Mouse (Mus musculus): ENCODE results near the gene Nfia.
A peak's percentile ranks its signal among the peaks of the same experiment; 100 is the strongest.

Gene Nfia

DNA sequence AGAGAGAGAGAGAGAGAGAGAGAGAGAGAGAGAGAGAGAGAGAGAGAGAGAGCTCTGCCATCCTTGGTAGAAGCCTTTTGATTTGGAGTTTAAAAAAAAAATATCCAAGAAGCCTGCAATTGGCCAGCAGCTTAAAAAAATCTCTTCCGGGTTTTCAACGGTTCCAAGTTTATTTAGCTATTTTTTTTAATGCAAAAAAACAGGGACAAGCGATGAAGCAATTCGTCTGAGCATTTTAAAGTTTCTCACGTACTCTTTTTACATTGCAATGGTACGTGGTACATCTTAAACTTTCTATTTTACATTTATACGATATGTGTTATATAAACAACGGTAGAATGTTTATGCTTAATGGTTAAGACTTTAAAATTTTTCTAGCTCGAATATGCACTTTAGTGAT, at the start of gene Nfia:
Gene Nfia (plus strand): TSS at position 94 of the 400 bp plus-strand sequence.
- no peak for DNase-seq (ENCODE audit: low spot score)

DNA sequence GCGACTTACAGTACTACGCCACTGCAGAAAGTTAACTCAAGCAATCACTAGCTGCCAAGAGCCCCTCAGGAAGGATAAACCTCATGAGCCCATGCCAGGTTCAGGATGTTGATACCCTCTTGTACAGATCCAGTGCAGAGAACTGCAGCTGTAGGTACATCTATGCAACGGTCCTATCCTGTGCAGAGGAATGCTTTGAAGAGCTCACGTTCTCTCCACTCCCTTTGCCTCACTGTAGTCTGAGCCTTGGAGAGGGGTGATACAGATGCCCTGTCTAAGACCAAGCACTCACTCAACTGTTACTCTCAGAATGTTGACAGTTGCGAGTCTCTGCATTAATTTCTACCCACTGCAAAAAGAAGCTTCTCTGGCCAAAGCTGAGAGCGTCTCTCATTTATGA, 49.2 kb upstream of the Nfia start:
- no peak for DNase-seq (ENCODE audit: low spot score)

GRCm38 (mm10) chr4:97728520-97728919, 44.0 kb upstream of the Nfia start:
- peak; percentile 37 for DNase-seq (ENCODE audit: low spot score)

DNA sequence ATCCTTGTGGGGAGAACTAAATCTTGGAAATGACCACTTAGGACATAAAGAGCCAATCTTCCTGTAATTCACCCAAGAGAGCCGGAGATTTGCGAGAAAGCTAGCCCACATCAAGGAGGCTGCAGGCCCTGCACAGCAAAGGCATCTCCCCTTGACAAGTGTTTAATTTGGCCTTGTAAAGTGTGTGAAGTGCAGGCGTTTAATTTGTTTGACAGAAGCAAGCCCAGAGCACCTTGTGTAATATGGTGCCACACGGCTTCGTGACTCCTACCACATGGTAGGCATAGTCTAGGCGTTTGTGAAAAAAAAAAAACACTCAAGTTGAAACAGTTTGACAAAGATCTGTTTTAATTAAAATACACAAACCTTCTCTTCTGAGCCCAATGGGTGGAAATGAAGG, 42.5 kb upstream of the Nfia start:
- no peak for DNase-seq (ENCODE audit: low spot score)

DNA sequence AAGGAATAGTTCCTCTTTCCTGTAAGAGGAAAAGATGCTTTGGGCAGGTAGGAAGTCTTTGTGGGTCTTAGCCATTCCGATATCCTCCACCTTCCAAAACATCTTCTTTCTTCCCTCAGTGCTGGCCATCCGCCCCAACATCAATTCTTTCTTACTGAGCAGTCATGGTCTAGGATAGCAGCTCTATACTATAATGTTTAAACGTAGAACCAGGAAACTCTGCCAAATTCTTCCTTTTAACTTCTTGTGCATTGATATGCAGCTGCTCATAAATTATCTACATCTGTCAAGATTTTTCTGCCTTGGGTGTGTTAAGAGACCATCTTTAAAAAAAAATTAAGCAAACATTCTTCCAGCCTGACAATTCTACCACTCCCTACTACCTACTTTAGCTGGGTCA, 42.1 kb upstream of the Nfia start:
- no peak for DNase-seq (ENCODE audit: low spot score)

DNA sequence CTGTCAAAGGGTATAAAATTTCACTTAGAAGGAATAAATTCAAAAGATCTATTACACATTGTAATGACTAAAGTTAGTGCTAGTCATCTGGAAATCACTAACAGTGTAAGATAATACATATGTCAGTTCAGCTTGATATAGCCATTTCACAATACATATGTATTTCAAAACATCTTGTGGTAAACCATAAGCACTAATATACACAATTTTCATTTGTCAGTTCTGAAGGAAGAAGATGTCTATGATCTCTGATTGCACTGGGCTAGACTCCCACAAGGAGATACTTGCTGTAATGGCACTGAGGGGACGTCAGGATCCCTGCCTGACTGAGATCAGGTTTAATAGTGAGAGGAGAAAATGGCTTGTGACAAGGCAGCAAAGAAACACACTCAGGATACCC, 39.1 kb upstream of the Nfia start:
- no peak for DNase-seq (ENCODE audit: low spot score)

DNA sequence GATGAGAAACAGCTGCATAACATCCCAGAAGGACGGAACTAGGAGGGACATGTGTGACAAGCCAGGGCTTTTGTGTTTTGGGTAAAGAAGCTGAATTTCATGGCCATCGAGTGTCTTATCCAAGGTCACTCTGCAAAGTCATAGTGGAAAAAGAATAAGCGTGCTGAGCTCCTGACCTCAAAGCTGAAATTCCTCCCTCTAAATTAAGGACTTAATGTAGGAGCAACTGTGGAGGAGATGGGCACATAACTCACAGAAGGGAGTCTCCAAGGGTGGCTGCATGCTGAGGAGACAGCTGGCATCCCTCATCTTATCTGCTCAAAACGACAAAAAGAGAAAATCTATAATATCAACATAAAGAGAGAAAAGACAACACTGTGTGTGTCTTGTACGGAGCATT, 28.6 kb upstream of the Nfia start:
- DNase-seq (ENCODE audit: low spot score) = no peak

- DNase-seq (ENCODE audit: low spot score) = no peak
Observed at GRCm38 (mm10) chr4:97745296-97746105, 27.0 kb upstream of the Nfia start.

- DNase-seq (ENCODE audit: low spot score) = no peak
Observed at GRCm38 (mm10) chr4:97746106-97746900, 26.2 kb upstream of the Nfia start.

- no peak for DNase-seq (ENCODE audit: low spot score)
Observed at GRCm38 (mm10) chr4:97750401-97750800, 22.1 kb upstream of the Nfia start.

GRCm38 (mm10) chr4:97751030-97751482, 21.5 kb upstream of the Nfia start:
- DNase-seq (ENCODE audit: low spot score) = peak; percentile 80

GRCm38 (mm10) chr4:97751483-97752251, 20.9 kb upstream of the Nfia start:
- DNase-seq (ENCODE audit: low spot score) = peak; percentile 38

GRCm38 (mm10) chr4:97752276-97753010, 20.1 kb upstream of the Nfia start:
- DNase-seq (ENCODE audit: low spot score) = no peak

DNA sequence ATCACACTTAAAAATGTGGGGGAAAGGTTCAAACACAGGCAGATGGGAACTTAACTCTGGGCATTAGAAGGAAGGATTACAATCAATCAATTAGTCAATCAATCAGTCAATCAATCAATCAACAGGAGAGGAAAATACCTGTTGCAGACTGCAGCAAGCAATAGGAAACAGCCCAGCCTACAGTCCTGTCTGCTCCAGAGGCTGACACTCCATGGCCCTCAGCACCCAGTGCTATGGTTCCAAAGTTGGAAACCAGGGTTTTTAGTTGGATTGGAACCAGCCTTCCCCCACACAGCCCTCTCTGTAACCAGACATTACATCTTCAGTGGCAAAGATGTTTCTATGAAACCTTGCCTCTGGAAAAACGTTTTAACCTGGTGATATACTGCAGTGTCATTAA, 19.0 kb upstream of the Nfia start:
- no peak for DNase-seq (ENCODE audit: low spot score)

- DNase-seq (ENCODE audit: low spot score) = no peak
Observed at GRCm38 (mm10) chr4:97754241-97754640, 18.3 kb upstream of the Nfia start.

DNA sequence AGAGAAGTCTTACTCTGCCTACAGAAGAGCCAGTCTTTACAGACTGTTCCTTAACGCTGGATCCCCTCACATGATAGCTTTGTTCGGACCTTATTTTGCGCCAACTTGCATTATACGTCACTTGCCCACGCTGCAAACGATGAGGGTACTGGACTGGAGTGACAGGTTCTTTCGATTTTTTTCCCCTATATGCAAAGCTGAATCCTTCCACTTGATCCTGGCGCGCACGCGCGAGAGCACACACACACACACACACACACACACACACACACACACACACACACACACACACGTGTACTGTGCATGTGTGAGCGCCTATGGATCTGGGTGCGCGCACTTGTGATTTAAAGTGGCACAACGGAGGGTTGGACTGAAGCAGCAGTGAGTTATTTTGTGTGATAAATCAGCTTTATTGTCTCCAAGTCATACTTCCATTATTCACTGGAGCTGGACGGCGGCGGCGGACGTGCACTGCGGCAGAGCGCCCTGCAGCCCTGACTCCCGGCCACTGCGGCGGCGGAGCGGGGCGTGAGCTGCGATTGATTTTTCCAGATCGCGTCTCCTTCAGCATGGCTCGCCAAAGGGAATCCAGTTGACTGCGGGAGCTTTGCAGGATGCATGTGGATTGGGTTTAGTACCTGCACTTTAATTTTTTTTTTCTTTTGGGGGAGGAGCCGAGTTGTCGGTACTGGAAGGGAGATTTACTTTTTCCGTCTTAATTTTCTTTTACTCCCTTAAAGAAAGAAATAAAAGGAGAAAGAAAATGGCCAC, 15.1 kb upstream of the Nfia start:
- no peak for DNase-seq (ENCODE audit: low spot score)

DNA sequence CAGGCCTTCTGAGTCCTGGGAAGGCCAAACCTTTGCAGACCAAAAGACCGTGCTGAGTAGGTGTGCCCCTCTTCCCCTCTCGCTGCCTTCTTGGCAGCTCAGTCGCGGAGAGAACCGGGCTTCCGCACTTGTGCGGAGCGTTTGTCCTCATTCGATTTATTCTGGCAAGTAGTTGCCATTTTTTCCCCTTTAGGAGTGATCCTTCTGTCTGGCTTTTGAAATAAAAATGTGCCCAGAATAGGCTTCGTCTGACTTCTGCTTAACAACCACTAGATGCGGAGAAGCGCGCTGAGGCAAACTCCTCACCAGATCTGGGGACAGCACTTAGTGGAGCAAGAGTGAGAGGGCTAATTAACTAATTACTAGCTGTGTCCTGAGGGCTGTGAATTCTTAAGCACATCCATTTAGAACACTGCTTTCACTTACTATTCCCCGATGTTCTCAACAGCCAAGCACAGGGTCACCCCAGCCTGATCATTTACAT, 14.5 kb upstream of the Nfia start:
- no peak for DNase-seq (ENCODE audit: low spot score)

DNA sequence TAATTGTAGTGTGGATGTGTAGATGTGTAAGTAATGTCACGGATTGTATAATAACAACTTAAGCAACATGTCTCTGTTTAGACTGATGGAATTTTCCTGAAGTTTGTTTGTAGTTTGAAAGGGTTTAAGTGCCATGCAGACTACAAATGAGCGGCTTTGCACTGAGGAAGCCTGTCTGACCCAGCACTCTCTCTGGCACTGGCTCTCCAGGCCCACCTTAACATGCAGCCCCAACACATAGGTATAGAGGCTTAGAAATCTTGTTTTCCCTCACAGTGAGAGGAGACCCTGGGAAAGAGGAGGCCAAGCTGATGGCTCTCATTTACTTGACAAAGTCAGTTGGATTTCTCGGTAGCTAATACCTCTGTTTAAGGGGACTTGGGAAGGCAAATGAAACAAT, 13.9 kb upstream of the Nfia start:
- no peak for DNase-seq (ENCODE audit: low spot score)

DNA sequence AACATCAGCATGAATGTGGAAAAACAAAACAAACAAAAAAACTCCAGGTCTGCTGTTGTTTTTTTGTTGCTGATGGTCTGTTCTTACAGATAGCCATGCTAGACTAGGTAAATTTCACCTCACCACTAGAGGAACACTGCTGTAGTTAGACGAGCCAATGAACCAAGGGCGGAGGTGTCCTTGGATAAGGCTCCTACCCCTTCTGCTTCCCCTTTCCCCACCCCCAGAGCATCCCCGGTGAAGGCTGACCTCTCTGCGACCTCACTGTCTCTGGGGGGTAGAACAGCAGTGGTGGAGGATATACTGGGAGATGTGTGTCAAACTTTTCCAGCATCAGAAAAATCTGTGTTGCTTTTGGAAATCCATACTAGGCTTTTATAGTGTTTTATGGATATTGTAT, 7.9 kb upstream of the Nfia start:
- DNase-seq (ENCODE audit: low spot score) = no peak

GRCm38 (mm10) chr4:97765341-97766020, 7.1 kb upstream of the Nfia start:
- no peak for DNase-seq (ENCODE audit: low spot score)
